Mouse (Mus musculus) stomach, postnatal 0 days (tissue): ENCODE measurements at regions not wholly inside any gene's neighbourhood (a gene's known extent, or its start where the extent isn't known, plus 50 kb on each side); places are given as distances from the start of the nearest gene placed in this dataset.

Experiments used
- CTCF ChIP-seq: IDR thresholded peaks from 2 replicates; pipeline ENCODE4 v1.5.1; 2016; ENCODE audit warnings: antibody characterized with exemption, low read depth, mild to moderate bottlenecking, moderate library complexity
- EP300 ChIP-seq: optimal IDR thresholded peaks from 2 replicates; pipeline ENCODE3; 2016; ENCODE audit warnings: antibody characterized with exemption

DNA sequence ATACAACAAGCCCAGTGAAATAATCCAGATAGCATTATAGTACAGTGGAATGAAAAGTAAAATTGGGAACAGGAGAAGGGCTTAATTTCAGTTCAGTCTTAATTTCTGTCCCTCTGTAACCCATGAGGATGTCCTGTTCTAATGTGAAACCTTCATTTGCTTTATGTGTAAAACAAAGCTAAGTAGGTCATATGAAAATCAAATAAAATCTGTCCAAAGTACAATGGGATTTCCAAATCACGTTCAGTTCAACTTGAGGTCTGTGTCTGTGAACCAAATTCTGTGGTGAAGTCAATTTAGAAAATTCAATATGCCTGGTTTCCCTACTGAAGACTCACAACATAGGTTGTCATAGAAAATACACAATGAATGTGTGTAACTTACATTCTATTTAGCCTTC, 74.4 kb upstream of the Dab2 start:
- TF ChIP-seq CTCF (no peak), EP300 (no peak)
